Mouse (Mus musculus): ENCODE results near the gene Calr3. TPM values are rescaled to one million over a fixed set of nuclear protein-coding genes. Genes with fewer than 3 reads are reported as not detected.
A peak's percentile ranks its signal among the peaks of the same experiment; 100 is the strongest.

Calr3 gene
- 7.1 TPM for polyA plus RNA-seq (2021)

- DNase-seq (ENCODE audit: low read depth, low spot score) (peak; percentile 92), ATAC-seq (peak; percentile 93)
- TF ChIP-seq CTCF (IDR thresholded peaks at IDR 0.05) = no peak
- in situ Hi-C loops (cut with MboI; ENCODE audit: low pct_unique_long_range_greater_than_20kb) = no loop called here
- H3K27me3 ChIP-seq = no peaks in the 10 kb centered on the region
- ChIA-PET POLR2A (interaction anchor here (1.2 kb wide), 1 partner anchor 21 kb away, joined by 3 read pairs; no protein-coding TSS in a partner anchor), CTCF (interaction anchor here (1.5 kb wide), 1 partner anchor 21 kb away, joined by 5 read pairs; no protein-coding TSS in a partner anchor)
These were observed at the start of gene Calr3, which contains the start of gene 1700030K09Rik for GRCm38 (mm10) chr8:72443338-72443993. TSS of gene Calr3 (minus strand) at chr8:72443870. TSS of gene 1700030K09Rik (plus strand) at chr8:72443880.

- DNase-seq (ENCODE audit: low read depth, low spot score) (no peak), ATAC-seq (no peak)
- in situ Hi-C loops (cut with MboI; ENCODE audit: low pct_unique_long_range_greater_than_20kb) = no loop called here
- ChIA-PET CTCF (no interaction called here), POLR2A (no interaction called here)
- TF ChIP-seq CTCF (IDR thresholded peaks at IDR 0.05) = no peak
- no peaks in the 10 kb centered on the region for H3K27me3 ChIP-seq
These were observed 49.7 kb upstream of the Calr3 start for GRCm38 (mm10) chr8:72493381-72493780.

GRCm38 (mm10) chr8:72492622-72493081 lies 49.0 kb upstream of the Calr3 start:
- DNase-seq (ENCODE audit: low read depth, low spot score) = peak; percentile 83
- in situ Hi-C loops (cut with MboI; ENCODE audit: low pct_unique_long_range_greater_than_20kb) = no loop called here
- ChIA-PET CTCF (no interaction called here), POLR2A (no interaction called here)
- ATAC-seq = peak; percentile 93
- TF ChIP-seq CTCF (IDR thresholded peaks at IDR 0.05) = no peak
- H3K27me3 ChIP-seq = no peaks in the 10 kb centered on the region

GRCm38 (mm10) chr8:72491680-72492621 lies 48.3 kb upstream of the Calr3 start, which contains the start of gene Slc35e1:
TSS of gene Slc35e1 (minus strand) at chr8:72492614.
- ATAC-seq (peak; percentile 26), DNase-seq (ENCODE audit: low read depth, low spot score) (no peak)
- no peaks in the 10 kb centered on the region for H3K27me3 ChIP-seq
- no peak for TF ChIP-seq CTCF (IDR thresholded peaks at IDR 0.05)
- in situ Hi-C loops (cut with MboI; ENCODE audit: low pct_unique_long_range_greater_than_20kb) = no loop called here
- ChIA-PET CTCF (no interaction called here), POLR2A (no interaction called here)

GRCm38 (mm10) chr8:72491017-72491416 lies 47.3 kb upstream of the Calr3 start:
- CTCF ChIA-PET = no interaction called here
- DNase-seq (ENCODE audit: low read depth, low spot score) (no peak), ATAC-seq (no peak)
- TF ChIP-seq CTCF (IDR thresholded peaks at IDR 0.05) = no peak
- H3K27me3 ChIP-seq = no peaks in the 10 kb centered on the region
- in situ Hi-C loops (cut with MboI; ENCODE audit: low pct_unique_long_range_greater_than_20kb) = no loop called here
- POLR2A ChIA-PET = no interaction called here

GRCm38 (mm10) chr8:72487014-72487413 lies 43.3 kb upstream of the Calr3 start:
- CTCF ChIA-PET = no interaction called here
- POLR2A ChIA-PET = no interaction called here
- DNase-seq (ENCODE audit: low read depth, low spot score) (no peak), ATAC-seq (no peak)
- in situ Hi-C loops (cut with MboI; ENCODE audit: low pct_unique_long_range_greater_than_20kb) = no loop called here
- H3K27me3 ChIP-seq = no peaks in the 10 kb centered on the region
- no peak for TF ChIP-seq CTCF (IDR thresholded peaks at IDR 0.05)

GRCm38 (mm10) chr8:72485456-72486199 lies 42.0 kb upstream of the Calr3 start:
- no peak for DNase-seq (ENCODE audit: low read depth, low spot score)
- no peak for ATAC-seq
- in situ Hi-C loops (cut with MboI; ENCODE audit: low pct_unique_long_range_greater_than_20kb) = no loop called here
- ChIA-PET CTCF (interaction anchor here (0.9 to 1.3 kb wide), 4 partner anchors 10 to 63 kb away, joined by 3 to 4 read pairs (median 3); partner anchors contain the start of gene Cherp), POLR2A (interaction anchor here (0.5 kb wide), 1 partner anchor 1243 kb away, joined by 3 read pairs; no protein-coding TSS in a partner anchor)
- H3K27me3 ChIP-seq = no peaks in the 10 kb centered on the region
- no peak for TF ChIP-seq CTCF (IDR thresholded peaks at IDR 0.05)

- POLR2A ChIA-PET = interaction anchor here (0.6 to 1.3 kb wide), 7 partner anchors 17 to 228 kb away, joined by 3 to 6 read pairs (median 4); no protein-coding TSS in a partner anchor
- H3K27me3 ChIP-seq = no peaks in the 10 kb centered on the region
- ATAC-seq = peak; percentile 86
- CTCF ChIA-PET = interaction anchor here (1.0 to 1.1 kb wide), 3 partner anchors 8 to 37 kb away, joined by 3 read pairs; no protein-coding TSS in a partner anchor
- DNase-seq (ENCODE audit: low read depth, low spot score) = peak; percentile 91
- in situ Hi-C loops (cut with MboI; ENCODE audit: low pct_unique_long_range_greater_than_20kb) = no loop called here
- TF ChIP-seq CTCF (IDR thresholded peaks at IDR 0.05) = no peak
These were observed 31.3 kb upstream of the Calr3 start, which contains the start of gene Cherp for GRCm38 (mm10) chr8:72474826-72475546. TSS of gene Cherp (minus strand) at chr8:72475226.

- TF ChIP-seq CTCF (IDR thresholded peaks at IDR 0.05) = no peak
- POLR2A ChIA-PET = interaction anchor here (0.7 to 1.0 kb wide), 2 partner anchors 10 to 11 kb away, joined by 4 read pairs; no protein-coding TSS in a partner anchor
- DNase-seq (ENCODE audit: low read depth, low spot score) (no peak), ATAC-seq (no peak)
- in situ Hi-C loops (cut with MboI; ENCODE audit: low pct_unique_long_range_greater_than_20kb) = no loop called here
- H3K27me3 ChIP-seq = no peaks in the 10 kb centered on the region
- CTCF ChIA-PET = interaction anchor here (0.7 kb wide), 1 partner anchor 35 kb away, joined by 3 read pairs; no protein-coding TSS in a partner anchor
These were observed 27.0 kb upstream of the Calr3 start for GRCm38 (mm10) chr8:72470684-72471083.
